Mouse (Mus musculus) adrenal gland, adult 2 months (tissue): ENCODE measurements around the gene Cpne4. TPM values are rescaled to one million over a fixed set of nuclear protein-coding genes. Genes with fewer than 3 reads are reported as not detected.

Source experiments
- DNase-seq: peaks from one replicate; pipeline ENCODE4 v3.0.0; 2021
- long read RNA-seq: library from polyadenylated mRNA; stranded (forward); transcript quantifications from one replicate; pipeline ENCODE4 v2.0.0, GENCODE M21; 2021
- polyA plus RNA-seq: library from polyadenylated mRNA; depleted of rRNA; stranded (reverse); fragments of >200 nt; gene quantifications from 2 replicates; pipeline ENCODE4 v1.2.3, GENCODE M21; 2012; rRNA removed
- total RNA-seq, 2 experiments: library from RNA; stranded (reverse); gene quantifications; 2 replicates each; pipeline ENCODE4 v1.2.3; 2021

The Cpne4 gene
- total RNA-seq (under 1 TPM in 1 of 2 experiments, not detected in 1; 0.23 TPM), polyA plus RNA-seq (not detected in 2 replicates)
- long read RNA-seq, result 0 reads

DNA sequence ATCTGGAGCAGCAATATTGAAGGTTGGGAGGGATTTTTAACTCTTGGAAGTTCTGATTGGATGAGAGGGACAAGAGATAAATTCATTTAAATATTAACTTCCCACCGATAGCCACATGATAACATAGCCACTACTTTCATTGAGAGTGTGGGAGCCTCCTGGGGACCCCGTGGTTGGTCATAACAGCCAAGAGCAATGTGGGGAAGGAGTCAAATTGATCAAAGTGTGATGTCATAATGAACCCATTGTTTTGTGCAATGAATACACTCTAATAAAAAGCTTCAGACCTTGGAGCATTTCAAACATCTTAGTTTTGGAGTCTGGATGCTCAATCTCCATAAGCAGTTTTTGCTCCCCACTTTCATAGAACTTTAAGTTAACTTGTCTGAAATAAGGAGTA is at the start of gene Cpne4:
Cpne4 (plus strand) TSS at position 301 of the 400 bp plus-strand sequence.
- DNase-seq, result no peak

- DNase-seq, result no peak
Observed at GRCm38 (mm10) chr9:104515187-104515586, 31.9 kb upstream of the Cpne4 start.

GRCm38 (mm10) chr9:104535508-104535907 is 11.6 kb upstream of the Cpne4 start:
- DNase-seq, result no peak

GRCm38 (mm10) chr9:104565815-104566214 is 18.7 kb downstream of the Cpne4 start:
- DNase-seq, result no peak

- DNase-seq, result no peak
Observed at GRCm38 (mm10) chr9:104566468-104566867, 19.4 kb downstream of the Cpne4 start.

- no peak for DNase-seq
Observed at GRCm38 (mm10) chr9:104567096-104567495, 20.0 kb downstream of the Cpne4 start.

DNA sequence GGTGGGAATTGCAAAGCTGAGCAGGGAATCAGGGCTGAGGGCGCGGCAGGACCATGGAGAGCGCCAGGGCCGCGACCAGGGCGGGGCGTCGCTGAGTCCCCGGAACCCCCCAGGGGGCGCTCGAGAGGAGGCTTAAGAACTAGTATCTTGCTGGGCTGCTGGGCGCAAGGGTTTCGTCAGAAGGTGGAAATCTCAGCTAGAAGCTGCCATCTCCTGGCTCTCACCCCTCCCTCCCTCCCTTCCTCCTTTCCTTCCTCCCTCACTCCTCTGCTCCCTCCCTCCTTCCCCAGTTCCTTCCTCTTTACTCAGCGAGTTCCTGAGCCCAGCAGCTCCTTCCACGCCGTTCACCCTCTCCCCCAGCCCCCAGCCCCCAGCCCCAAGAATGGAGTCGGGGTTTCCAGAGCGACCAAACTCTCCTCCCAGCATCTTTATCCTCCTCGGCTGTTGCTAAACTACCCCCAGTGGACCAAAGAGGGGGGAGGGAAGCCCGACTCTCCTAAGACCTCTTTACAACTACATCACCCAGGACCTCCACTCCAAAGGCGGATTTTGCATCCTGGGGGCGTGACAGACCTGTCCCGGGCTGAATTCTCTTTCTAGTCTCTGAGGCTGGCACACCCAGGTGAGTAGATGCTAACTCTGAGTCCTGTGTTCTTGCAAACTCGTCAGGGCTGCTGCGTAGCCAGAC is 22.5 kb downstream of the Cpne4 start:
- peak; percentile 61 for DNase-seq

DNA sequence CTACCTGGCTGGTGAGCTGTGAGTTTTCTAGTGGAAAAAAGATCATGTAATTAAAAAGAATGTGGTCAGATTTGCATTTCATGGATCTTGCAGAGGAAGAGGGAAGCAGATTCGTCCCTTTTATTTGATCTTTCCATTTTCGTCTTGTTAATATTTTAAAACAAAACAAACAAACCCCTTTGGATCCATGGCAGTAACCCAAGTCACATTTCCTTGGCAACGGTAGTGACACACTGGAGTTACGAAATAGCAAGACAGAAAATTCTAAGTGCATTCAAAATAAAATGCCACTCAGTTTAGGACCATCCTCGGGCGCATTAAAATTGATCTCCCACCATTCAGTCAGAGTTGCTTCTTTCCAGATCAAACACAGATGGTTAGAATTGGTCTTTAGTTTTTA is 25.8 kb downstream of the Cpne4 start:
- DNase-seq, result no peak

DNA sequence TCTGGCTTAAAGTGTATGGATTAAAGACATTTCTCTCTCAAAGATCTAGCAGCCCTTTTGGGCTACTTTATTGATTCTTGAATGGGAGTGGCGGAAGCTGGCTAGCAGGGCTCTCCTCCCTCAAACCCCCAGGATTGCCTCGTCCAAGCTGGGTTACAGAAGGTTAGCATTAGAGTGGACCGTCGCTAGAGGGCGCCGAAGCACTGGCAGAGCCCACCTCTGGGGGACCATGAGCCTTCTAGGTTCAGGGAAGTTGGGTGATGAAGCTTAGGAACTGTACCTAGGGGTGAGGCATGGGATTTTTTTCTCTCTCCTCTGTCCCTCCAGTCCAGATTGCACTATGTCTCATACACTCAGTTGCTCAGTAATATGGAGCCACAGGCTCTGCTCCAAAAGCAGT is 27.4 kb downstream of the Cpne4 start:
- peak; percentile 27 for DNase-seq

DNA sequence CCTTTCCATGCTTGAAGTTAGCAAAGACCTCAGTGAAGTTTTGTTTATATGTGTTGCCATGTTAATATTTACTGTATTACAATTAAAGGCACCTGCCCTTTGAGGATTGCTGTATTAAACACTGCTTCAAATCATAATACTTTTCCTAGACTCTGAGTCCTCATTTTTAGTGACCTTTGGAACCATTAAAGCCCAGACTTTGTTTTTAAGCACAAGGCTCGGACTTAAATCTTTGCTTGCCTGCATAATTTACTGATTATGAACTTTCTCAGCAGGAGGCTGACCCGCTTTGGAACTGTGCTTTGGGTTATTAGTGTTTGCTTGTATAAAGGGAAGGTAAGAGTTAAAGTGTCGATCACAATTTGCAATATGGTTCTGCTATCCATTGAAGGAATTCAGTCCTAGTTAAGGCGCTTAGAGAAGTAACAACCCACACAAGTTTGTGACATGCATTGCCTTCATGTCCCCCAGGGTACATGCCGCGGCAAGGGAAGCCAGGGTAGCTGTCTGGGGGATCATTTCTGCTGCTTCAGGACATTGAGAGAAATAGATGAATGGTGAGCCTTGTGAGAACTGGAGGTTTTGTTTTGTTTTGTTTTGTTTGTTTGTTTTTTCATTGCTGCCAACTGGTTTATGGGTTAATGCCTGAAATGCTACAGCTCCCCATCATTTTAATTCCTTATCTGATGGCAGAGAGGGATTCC is 35.0 kb downstream of the Cpne4 start:
- no peak for DNase-seq

- no peak for DNase-seq
Observed at GRCm38 (mm10) chr9:104582675-104583074, 35.6 kb downstream of the Cpne4 start.

GRCm38 (mm10) chr9:104594550-104594949 is 47.5 kb downstream of the Cpne4 start:
- peak; percentile 15 for DNase-seq

- DNase-seq, result no peak
Observed at GRCm38 (mm10) chr9:104594979-104595378, 47.9 kb downstream of the Cpne4 start.

GRCm38 (mm10) chr9:104612523-104612922 is 65.4 kb downstream of the Cpne4 start:
- no peak for DNase-seq

- no peak for DNase-seq
Observed at GRCm38 (mm10) chr9:104616691-104617090, 69.6 kb downstream of the Cpne4 start.

DNA sequence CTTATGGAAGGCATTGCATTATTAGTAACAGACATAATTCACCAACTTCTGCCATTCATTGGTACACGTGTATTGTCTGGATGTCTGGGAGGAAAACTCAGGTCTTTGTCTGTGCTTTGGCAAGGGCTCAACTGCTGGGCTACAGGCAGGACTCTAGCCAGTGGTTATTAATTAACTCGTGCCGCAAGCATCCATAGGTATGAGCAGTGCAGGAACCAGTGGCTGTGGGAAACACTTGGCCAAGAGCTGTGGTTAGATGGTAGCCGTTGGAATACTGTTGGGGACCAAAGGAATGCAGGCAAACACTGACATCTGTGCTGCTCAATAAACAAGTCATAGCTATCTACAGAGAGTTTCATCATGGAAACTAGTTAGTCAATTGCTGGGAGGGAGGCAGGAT is 76.5 kb downstream of the Cpne4 start:
- no peak for DNase-seq

DNA sequence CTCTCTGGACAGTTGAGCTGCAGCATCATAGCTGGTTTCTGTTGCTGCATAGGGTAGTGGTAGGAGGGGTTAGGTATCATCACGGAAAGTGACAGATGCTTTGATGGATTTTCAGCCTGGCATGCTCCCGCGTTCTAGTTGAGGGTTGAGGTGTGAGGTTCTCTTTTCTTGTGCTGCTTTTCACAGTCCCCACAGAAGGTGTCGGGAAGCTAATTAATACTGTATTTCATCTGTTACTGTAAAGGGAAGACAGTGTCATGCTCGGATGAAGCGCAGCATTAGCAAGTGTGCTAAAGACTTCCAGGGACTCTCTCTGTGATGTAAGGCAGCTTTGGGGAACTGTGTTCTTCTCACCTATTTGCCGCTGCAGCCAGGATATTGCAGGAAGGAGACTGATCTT is 80.7 kb downstream of the Cpne4 start:
- no peak for DNase-seq

DNA sequence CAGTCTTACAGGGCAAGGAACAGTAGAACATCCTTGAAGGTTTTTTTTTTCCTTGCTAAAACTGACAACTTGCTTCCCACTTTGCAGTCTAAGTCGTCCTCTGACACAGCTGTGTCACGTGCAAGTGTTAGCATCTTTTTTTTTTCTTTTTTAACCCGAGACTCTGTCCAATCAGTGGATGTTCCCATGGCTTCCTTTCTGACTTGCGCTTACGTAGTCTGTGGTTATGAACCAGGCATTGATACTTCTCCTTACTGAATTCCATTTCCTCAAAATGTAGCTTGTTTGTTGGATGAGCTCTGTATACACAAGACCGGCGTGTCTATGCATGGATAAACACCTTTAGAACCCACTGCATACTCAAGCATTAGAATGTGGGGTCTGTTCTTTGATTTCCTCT is 82.2 kb downstream of the Cpne4 start:
- no peak for DNase-seq

GRCm38 (mm10) chr9:104646348-104646994 is 99.4 kb downstream of the Cpne4 start:
- no peak for DNase-seq

GRCm38 (mm10) chr9:104652691-104653261 is 105.7 kb downstream of the Cpne4 start:
- no peak for DNase-seq

GRCm38 (mm10) chr9:104659758-104660157 is 112.7 kb downstream of the Cpne4 start:
- no peak for DNase-seq

- no peak for DNase-seq
Observed at GRCm38 (mm10) chr9:104676665-104677064, 129.6 kb downstream of the Cpne4 start.

- DNase-seq, result no peak
Observed at GRCm38 (mm10) chr9:104678571-104678970, 131.5 kb downstream of the Cpne4 start.
